Mouse (Mus musculus) limb, embryonic 12.5 days (tissue): ENCODE results near the gene Inhbb. TPM values are rescaled to one million over a fixed set of nuclear protein-coding genes. Genes with fewer than 3 reads are reported as not detected.
A peak's percentile ranks its signal among the peaks of the same experiment; 100 is the strongest.

Source experiments
- ATAC-seq: fragments of 200-750 bp; cut with Nextera tagmentation; 2 replicates; pipeline ENCODE4 v1.8.0; 2017; ENCODE audit warnings: low read depth, moderate TSS enrichment; ENCODE audit not compliant: insufficient number of reproducible peaks, insufficient read depth, low FRiP score, low TSS enrichment
- H3K27ac ChIP-seq: fragments of 300-500 bp; sonication (generic); 2 replicates; pipeline ENCODE4 v1.5.1; 2016; ENCODE audit warnings: mild to moderate bottlenecking, moderate library complexity
- H3K27me3 ChIP-seq: fragments of 300-500 bp; sonication (generic); 2 replicates; pipeline ENCODE4 v1.6.1; 2016; ENCODE audit warnings: mild to moderate bottlenecking, moderate library complexity
- H3K36me3 ChIP-seq: fragments of 300-500 bp; sonication (generic); 2 replicates; pipeline ENCODE4 v1.6.1; 2016; ENCODE audit warnings: mild to moderate bottlenecking, moderate library complexity
- H3K4me1 ChIP-seq: fragments of 300-500 bp; sonication (generic); replicated peaks from 2 replicates; pipeline ENCODE4 v1.6.1; 2016
- H3K4me2 ChIP-seq: fragments of 300-500 bp; sonication (generic); 2 replicates; pipeline ENCODE4 v1.6.1; 2016; ENCODE audit warnings: mild to moderate bottlenecking, moderate library complexity
- H3K4me3 ChIP-seq: fragments of 300-500 bp; sonication (generic); replicated peaks from 2 replicates; pipeline ENCODE4 v1.5.1; 2016; ENCODE audit warnings: mild to moderate bottlenecking
- H3K9ac ChIP-seq: fragments of 300-500 bp; sonication (generic); replicated peaks from 2 replicates; pipeline ENCODE4 v1.6.1; 2016; ENCODE audit warnings: mild to moderate bottlenecking, moderate library complexity
- H3K9me3 ChIP-seq: fragments of 300-500 bp; sonication (generic); 2 replicates; pipeline ENCODE4 v1.6.1; 2016; ENCODE audit warnings: mild to moderate bottlenecking, moderate library complexity
- WGBS: fragments of 180-500 bp; shearing (Covaris S2); methylation state at CpG from one replicate; pipeline ENCODE4 v1.1.7; 2016; 5-methylcytosine and 5-hydroxymethylcytosine counted together
- polyA plus RNA-seq: library from polyadenylated mRNA; unstranded; fragments of >200 nt; fragmentation: Nextera tagmentation; extraction: Ambion mirVana; gene quantifications from 2 replicates; pipeline ENCODE4 v1.2.1, GENCODE M21; 2016

Gene Inhbb
- polyA plus RNA-seq: 0.36 and 0.41 TPM in 2 replicates

GRCm38 (mm10) chr1:119421576-119422421 lies at the start of gene Inhbb:
Gene Inhbb, minus strand, starts transcription at chr1:119422248.
- peak within 1 kb of the TSS; percentile 99 for H3K4me2 ChIP-seq
- H3K27me3 ChIP-seq: peaks cover 95% of the 10 kb centered on the region
- peaks cover 49% of the 10 kb centered on the region for H3K4me1 ChIP-seq
- no peak for ATAC-seq
- H3K9ac ChIP-seq: peak within 1 kb of the TSS; percentile 66
- peaks cover 3% of the 10 kb centered on the region; the same call in 1 of the 2 replicates for H3K9me3 ChIP-seq
- peak within 1 kb of the TSS; percentile 63 for H3K4me3 ChIP-seq
- H3K36me3 ChIP-seq: no peaks in the 10 kb centered on the region
- no peak within 1 kb of the TSS for H3K27ac ChIP-seq
- under 1% methylated on average over 59 of the region's 92 CpGs for WGBS

GRCm38 (mm10) chr1:119463386-119463785 lies 41.3 kb upstream of the Inhbb start:
- no peak for ATAC-seq
- H3K9ac ChIP-seq: no peak overlapping the region
- H3K27ac ChIP-seq: no peak overlapping the region
- WGBS: 43% methylated on average over 2 of the region's 2 CpGs
- no peak overlapping the region for H3K4me2 ChIP-seq
- H3K9me3 ChIP-seq: no peaks in the 10 kb centered on the region
- no peaks in the 10 kb centered on the region for H3K27me3 ChIP-seq
- H3K4me3 ChIP-seq: no peak overlapping the region
- 0 out of 2 replicates have a peak, but pooled peaks cover 5% of the 10 kb centered on the region for H3K4me1 ChIP-seq
- no peaks in the 10 kb centered on the region for H3K36me3 ChIP-seq

GRCm38 (mm10) chr1:119460062-119460461 lies 38.0 kb upstream of the Inhbb start:
- H3K9me3 ChIP-seq: no peaks in the 10 kb centered on the region

GRCm38 (mm10) chr1:119457993-119458605 lies 36.1 kb upstream of the Inhbb start:
- peak overlapping the region; percentile 54 for H3K4me2 ChIP-seq
- H3K27me3 ChIP-seq: peaks cover 12% of the 10 kb centered on the region; the same call in 1 of the 2 replicates

More at GRCm38 (mm10) chr1:119460062-119460461, 38.0 kb upstream of the Inhbb start:
- no peak overlapping the region for H3K4me3 ChIP-seq
- no peak for ATAC-seq
- H3K4me2 ChIP-seq: no peak overlapping the region
- H3K36me3 ChIP-seq: no peaks in the 10 kb centered on the region
- peaks cover 26% of the 10 kb centered on the region for H3K4me1 ChIP-seq
- H3K9ac ChIP-seq: no peak overlapping the region
- WGBS: 86% methylated on average over 2 of the region's 2 CpGs
- no peak overlapping the region for H3K27ac ChIP-seq
- peaks cover 5% of the 10 kb centered on the region; the same call in 1 of the 2 replicates for H3K27me3 ChIP-seq

GRCm38 (mm10) chr1:119457528-119457855 lies 35.4 kb upstream of the Inhbb start:
- H3K4me3 ChIP-seq: peak overlapping the region; percentile 17
- H3K4me2 ChIP-seq: peak overlapping the region; percentile 54
- no peaks in the 10 kb centered on the region for H3K9me3 ChIP-seq
- H3K9ac ChIP-seq: no peak overlapping the region
- peaks cover 12% of the 10 kb centered on the region; the same call in 1 of the 2 replicates for H3K27me3 ChIP-seq
- H3K4me1 ChIP-seq: peaks cover 26% of the 10 kb centered on the region
- H3K27ac ChIP-seq: peak overlapping the region; percentile 84
- no peaks in the 10 kb centered on the region for H3K36me3 ChIP-seq
- 19% methylated on average over 5 of the region's 5 CpGs for WGBS
- ATAC-seq: peak; percentile 48; the same call in 1 of the 2 replicates

More at GRCm38 (mm10) chr1:119457993-119458605, 36.1 kb upstream of the Inhbb start:
- Histone ChIP-seq H3K4me3 (no peak overlapping the region; the same call in 1 of the 2 replicates), H3K9me3 (no peaks in the 10 kb centered on the region), H3K4me1 (peaks cover 26% of the 10 kb centered on the region), H3K9ac (no peak overlapping the region), H3K36me3 (no peaks in the 10 kb centered on the region), H3K27ac (0 out of 2 replicates have a peak overlapping the region, but pooled peaks have one; percentile 84)
- peak; percentile 6; the same call in 1 of the 2 replicates for ATAC-seq
- WGBS: 10% methylated on average over 10 of the region's 10 CpGs

GRCm38 (mm10) chr1:119456671-119457527 lies 34.9 kb upstream of the Inhbb start:
- H3K4me2 ChIP-seq: peak overlapping the region; percentile 54

GRCm38 (mm10) chr1:119453731-119454130 lies 31.7 kb upstream of the Inhbb start:
- ATAC-seq: no peak
- H3K4me1 ChIP-seq: peaks cover 32% of the 10 kb centered on the region
- H3K27ac ChIP-seq: no peak overlapping the region
- H3K9ac ChIP-seq: no peak overlapping the region
- no peak overlapping the region for H3K4me3 ChIP-seq
- H3K4me2 ChIP-seq: no peak overlapping the region
- H3K9me3 ChIP-seq: no peaks in the 10 kb centered on the region
- peaks cover 12% of the 10 kb centered on the region; the same call in 1 of the 2 replicates for H3K27me3 ChIP-seq
- 65% methylated on average over 3 of the region's 4 CpGs for WGBS
- H3K36me3 ChIP-seq: no peaks in the 10 kb centered on the region

More at GRCm38 (mm10) chr1:119456671-119457527, 34.9 kb upstream of the Inhbb start:
- Histone ChIP-seq H3K27ac (peak overlapping the region; percentile 84), H3K36me3 (no peaks in the 10 kb centered on the region), H3K9ac (no peak overlapping the region), H3K4me1 (peaks cover 27% of the 10 kb centered on the region), H3K4me3 (peak overlapping the region; percentile 17), H3K9me3 (no peaks in the 10 kb centered on the region), H3K27me3 (peaks cover 12% of the 10 kb centered on the region; the same call in 1 of the 2 replicates)
- ATAC-seq: peak; percentile 71
- 2% methylated on average over 19 of the region's 19 CpGs for WGBS

- Histone ChIP-seq H3K4me3 (no peak overlapping the region), H3K27ac (no peak overlapping the region), H3K4me2 (no peak overlapping the region), H3K36me3 (no peaks in the 10 kb centered on the region), H3K27me3 (peaks cover 12% of the 10 kb centered on the region; the same call in 1 of the 2 replicates), H3K9ac (no peak overlapping the region), H3K4me1 (peaks cover 14% of the 10 kb centered on the region), H3K9me3 (no peaks in the 10 kb centered on the region)
- 49% methylated on average over 10 of the region's 10 CpGs for WGBS
- no peak for ATAC-seq
Measured at GRCm38 (mm10) chr1:119451417-119451816, 29.4 kb upstream of the Inhbb start.

- H3K4me2 ChIP-seq: no peak overlapping the region
- WGBS: 74% methylated on average over 10 of the region's 10 CpGs
- no peak overlapping the region for H3K4me3 ChIP-seq
- ATAC-seq: no peak
- peaks cover 9% of the 10 kb centered on the region; the same call in 1 of the 2 replicates for H3K27me3 ChIP-seq
- H3K36me3 ChIP-seq: no peaks in the 10 kb centered on the region
- no peak overlapping the region for H3K27ac ChIP-seq
- peaks cover 8% of the 10 kb centered on the region for H3K4me1 ChIP-seq
- H3K9ac ChIP-seq: no peak overlapping the region
- no peaks in the 10 kb centered on the region for H3K9me3 ChIP-seq
Measured at GRCm38 (mm10) chr1:119450651-119451345, 28.8 kb upstream of the Inhbb start.

GRCm38 (mm10) chr1:119446753-119447283 lies 24.8 kb upstream of the Inhbb start:
- H3K4me2 ChIP-seq: no peak overlapping the region
- ATAC-seq: no peak
- H3K27me3 ChIP-seq: no peaks in the 10 kb centered on the region; the same call in 1 of the 2 replicates
- WGBS: 63% methylated on average over 10 of the region's 10 CpGs
- no peak overlapping the region for H3K9ac ChIP-seq
- H3K4me3 ChIP-seq: no peak overlapping the region
- no peaks in the 10 kb centered on the region for H3K9me3 ChIP-seq
- peaks cover 6% of the 10 kb centered on the region for H3K4me1 ChIP-seq
- H3K27ac ChIP-seq: no peak overlapping the region
- no peaks in the 10 kb centered on the region for H3K36me3 ChIP-seq
